Mouse (Mus musculus): Measurements from ENCODE around the gene Igdcc4. TPM values are rescaled to one million over a fixed set of nuclear protein-coding genes. Genes with fewer than 3 reads are reported as not detected.

The Igdcc4 gene
- polyA plus RNA-seq, 1 experiment = 3.1 TPM

GRCm38 (mm10) chr9:65115891-65116290 lies 14.6 kb downstream of the Igdcc4 start:
- H3K27ac ChIP-seq (ENCODE audit: control insufficient read depth, insufficient read depth, low read depth, low read length) = no peak overlapping the region
- H3K36me3 ChIP-seq (ENCODE audit: control insufficient read depth, insufficient read depth, low read length) = no peaks in the 10 kb centered on the region
- no peak overlapping the region for H3K4me3 ChIP-seq (ENCODE audit: control insufficient read depth, low read depth, low read length)
- no peaks in the 10 kb centered on the region for H3K27me3 ChIP-seq (ENCODE audit: control insufficient read depth, insufficient read depth, low read length)
- H3K4me1 ChIP-seq (ENCODE audit: control insufficient read depth, insufficient read depth, low read length) = no peaks in the 10 kb centered on the region
- TF ChIP-seq POLR2A (IDR thresholded peaks at IDR 0.05; ENCODE audit: control insufficient read depth, low read depth, low read length) (no peak), CTCF (IDR thresholded peaks at IDR 0.05; ENCODE audit: control insufficient read depth, insufficient read depth, insufficient replicate concordance, low read depth, low read length) (no peak)

- Histone ChIP-seq H3K27me3 (ENCODE audit: control insufficient read depth, insufficient read depth, low read length) (no peaks in the 10 kb centered on the region; the same call in 1 of the 2 replicates), H3K4me3 (ENCODE audit: control insufficient read depth, low read depth, low read length) (no peak overlapping the region), H3K4me1 (ENCODE audit: control insufficient read depth, insufficient read depth, low read length) (peaks cover 1% of the 10 kb centered on the region), H3K36me3 (ENCODE audit: control insufficient read depth, insufficient read depth, low read length) (no peaks in the 10 kb centered on the region), H3K27ac (ENCODE audit: control insufficient read depth, insufficient read depth, low read depth, low read length) (no peak overlapping the region)
- no peak for TF ChIP-seq CTCF (IDR thresholded peaks at IDR 0.05; ENCODE audit: control insufficient read depth, insufficient read depth, insufficient replicate concordance, low read depth, low read length)
These were observed 16.2 kb downstream of the Igdcc4 start for GRCm38 (mm10) chr9:65117516-65117915.

GRCm38 (mm10) chr9:65120935-65121334 lies 19.6 kb downstream of the Igdcc4 start:
- TF ChIP-seq POLR2A (IDR thresholded peaks at IDR 0.05; ENCODE audit: control insufficient read depth, low read depth, low read length) (no peak), CTCF (IDR thresholded peaks at IDR 0.05; ENCODE audit: control insufficient read depth, insufficient read depth, insufficient replicate concordance, low read depth, low read length) (peak; percentile 72; the same call in 1 of the 2 replicates)

GRCm38 (mm10) chr9:65122545-65122944 lies 21.3 kb downstream of the Igdcc4 start:
- Histone ChIP-seq H3K4me1 (ENCODE audit: control insufficient read depth, insufficient read depth, low read length) (peaks cover 8% of the 10 kb centered on the region), H3K27me3 (ENCODE audit: control insufficient read depth, insufficient read depth, low read length) (no peaks in the 10 kb centered on the region; the same call in 1 of the 2 replicates), H3K36me3 (ENCODE audit: control insufficient read depth, insufficient read depth, low read length) (no peaks in the 10 kb centered on the region), H3K27ac (ENCODE audit: control insufficient read depth, insufficient read depth, low read depth, low read length) (no peak overlapping the region), H3K4me3 (ENCODE audit: control insufficient read depth, low read depth, low read length) (no peak overlapping the region)
- no peak for TF ChIP-seq CTCF (IDR thresholded peaks at IDR 0.05; ENCODE audit: control insufficient read depth, insufficient read depth, insufficient replicate concordance, low read depth, low read length)

More at GRCm38 (mm10) chr9:65120935-65121334, 19.6 kb downstream of the Igdcc4 start:
- Histone ChIP-seq H3K27ac (ENCODE audit: control insufficient read depth, insufficient read depth, low read depth, low read length) (no peak overlapping the region), H3K27me3 (ENCODE audit: control insufficient read depth, insufficient read depth, low read length) (no peaks in the 10 kb centered on the region; the same call in 1 of the 2 replicates), H3K4me3 (ENCODE audit: control insufficient read depth, low read depth, low read length) (no peak overlapping the region), H3K36me3 (ENCODE audit: control insufficient read depth, insufficient read depth, low read length) (no peaks in the 10 kb centered on the region), H3K4me1 (ENCODE audit: control insufficient read depth, insufficient read depth, low read length) (peaks cover 8% of the 10 kb centered on the region)

GRCm38 (mm10) chr9:65123552-65124168 lies 22.4 kb downstream of the Igdcc4 start:
- H3K27ac ChIP-seq (ENCODE audit: control insufficient read depth, insufficient read depth, low read depth, low read length) = no peak overlapping the region

GRCm38 (mm10) chr9:65128123-65128815 lies 27.0 kb downstream of the Igdcc4 start:
- TF ChIP-seq POLR2A (IDR thresholded peaks at IDR 0.05; ENCODE audit: control insufficient read depth, low read depth, low read length) = no peak
- peak; percentile 26; the same call in 1 of the 2 replicates for TF ChIP-seq CTCF (IDR thresholded peaks at IDR 0.05; ENCODE audit: control insufficient read depth, insufficient read depth, insufficient replicate concordance, low read depth, low read length)
- Histone ChIP-seq H3K27me3 (ENCODE audit: control insufficient read depth, insufficient read depth, low read length) (no peaks in the 10 kb centered on the region), H3K4me3 (ENCODE audit: control insufficient read depth, low read depth, low read length) (peak overlapping the region; percentile 70), H3K4me1 (ENCODE audit: control insufficient read depth, insufficient read depth, low read length) (peaks cover 14% of the 10 kb centered on the region), H3K27ac (ENCODE audit: control insufficient read depth, insufficient read depth, low read depth, low read length) (no peak overlapping the region), H3K36me3 (ENCODE audit: control insufficient read depth, insufficient read depth, low read length) (no peaks in the 10 kb centered on the region)

More at GRCm38 (mm10) chr9:65123552-65124168, 22.4 kb downstream of the Igdcc4 start:
- H3K4me3 ChIP-seq (ENCODE audit: control insufficient read depth, low read depth, low read length) = peak overlapping the region; percentile 71
- H3K27me3 ChIP-seq (ENCODE audit: control insufficient read depth, insufficient read depth, low read length) = no peaks in the 10 kb centered on the region; the same call in 1 of the 2 replicates
- peaks cover 15% of the 10 kb centered on the region for H3K4me1 ChIP-seq (ENCODE audit: control insufficient read depth, insufficient read depth, low read length)
- H3K36me3 ChIP-seq (ENCODE audit: control insufficient read depth, insufficient read depth, low read length) = no peaks in the 10 kb centered on the region
- TF ChIP-seq CTCF (IDR thresholded peaks at IDR 0.05; ENCODE audit: control insufficient read depth, insufficient read depth, insufficient replicate concordance, low read depth, low read length) = peak; percentile 16; the same call in 1 of the 2 replicates
- no peak for TF ChIP-seq POLR2A (IDR thresholded peaks at IDR 0.05; ENCODE audit: control insufficient read depth, low read depth, low read length)

GRCm38 (mm10) chr9:65131717-65132116 lies 30.4 kb downstream of the Igdcc4 start:
- Histone ChIP-seq H3K36me3 (ENCODE audit: control insufficient read depth, insufficient read depth, low read length) (no peaks in the 10 kb centered on the region), H3K4me1 (ENCODE audit: control insufficient read depth, insufficient read depth, low read length) (peaks cover 9% of the 10 kb centered on the region), H3K27ac (ENCODE audit: control insufficient read depth, insufficient read depth, low read depth, low read length) (no peak overlapping the region), H3K4me3 (ENCODE audit: control insufficient read depth, low read depth, low read length) (no peak overlapping the region), H3K27me3 (ENCODE audit: control insufficient read depth, insufficient read depth, low read length) (no peaks in the 10 kb centered on the region)
- TF ChIP-seq CTCF (IDR thresholded peaks at IDR 0.05; ENCODE audit: control insufficient read depth, insufficient read depth, insufficient replicate concordance, low read depth, low read length) = no peak
- TF ChIP-seq POLR2A (IDR thresholded peaks at IDR 0.05; ENCODE audit: control insufficient read depth, low read depth, low read length) = no peak
